Mouse (Mus musculus) regulatory T cell (primary cell): Measurements from ENCODE around the gene St5.

Source experiments
- in situ Hi-C: fragments of 300-600 bp; cut with MboI, MseI; formaldehyde crosslinking; loops from one replicate; pipeline ENCODE4 v1.15.1; 2025; ENCODE audit warnings: high pct_unique_total_duplicates

St5 gene

DNA sequence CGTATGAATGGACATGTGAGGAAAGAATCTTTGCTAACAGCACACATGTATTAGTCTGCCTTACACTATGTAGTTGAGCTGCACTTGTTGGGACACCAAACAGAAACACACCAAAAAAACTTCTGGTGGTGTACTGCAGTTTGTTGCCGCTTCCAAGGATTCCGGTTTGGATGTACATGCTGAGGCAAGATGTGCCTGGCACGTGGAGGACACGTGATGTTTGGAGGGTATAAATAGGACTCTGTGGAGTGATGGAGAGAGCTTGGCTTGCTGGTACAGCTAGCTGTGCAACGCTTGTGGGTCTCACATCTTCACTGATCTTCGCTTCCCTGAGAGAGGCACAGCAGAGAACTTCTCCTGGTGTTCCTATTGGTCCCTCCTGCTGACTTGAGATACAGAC is 129.2 kb downstream of the St5 start:
- in situ Hi-C loops, result no loop called here

DNA sequence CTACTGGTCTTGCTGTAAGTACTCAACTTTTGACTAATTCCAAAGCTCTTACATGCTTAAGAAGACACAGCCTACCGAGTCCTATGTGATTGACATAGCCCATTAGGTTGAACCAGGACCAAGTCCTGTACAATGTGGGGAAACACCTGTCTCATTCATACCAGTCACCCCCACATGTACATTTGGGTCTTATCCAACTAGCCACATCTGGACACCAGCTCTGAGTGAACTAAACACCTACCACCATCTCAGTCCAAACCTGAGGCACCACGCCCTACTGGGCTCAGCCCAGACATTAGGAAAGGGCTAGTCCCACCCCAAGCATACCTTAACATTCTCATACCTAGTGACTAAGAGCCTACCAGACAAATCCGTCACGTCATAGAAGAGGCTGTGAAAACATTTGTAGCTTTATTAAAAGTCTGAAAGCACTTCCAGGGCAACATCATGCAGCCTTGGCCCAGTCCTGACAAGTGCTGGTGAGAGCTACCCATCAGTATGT is 135.0 kb downstream of the St5 start:
- in situ Hi-C loops, result no loop called here

DNA sequence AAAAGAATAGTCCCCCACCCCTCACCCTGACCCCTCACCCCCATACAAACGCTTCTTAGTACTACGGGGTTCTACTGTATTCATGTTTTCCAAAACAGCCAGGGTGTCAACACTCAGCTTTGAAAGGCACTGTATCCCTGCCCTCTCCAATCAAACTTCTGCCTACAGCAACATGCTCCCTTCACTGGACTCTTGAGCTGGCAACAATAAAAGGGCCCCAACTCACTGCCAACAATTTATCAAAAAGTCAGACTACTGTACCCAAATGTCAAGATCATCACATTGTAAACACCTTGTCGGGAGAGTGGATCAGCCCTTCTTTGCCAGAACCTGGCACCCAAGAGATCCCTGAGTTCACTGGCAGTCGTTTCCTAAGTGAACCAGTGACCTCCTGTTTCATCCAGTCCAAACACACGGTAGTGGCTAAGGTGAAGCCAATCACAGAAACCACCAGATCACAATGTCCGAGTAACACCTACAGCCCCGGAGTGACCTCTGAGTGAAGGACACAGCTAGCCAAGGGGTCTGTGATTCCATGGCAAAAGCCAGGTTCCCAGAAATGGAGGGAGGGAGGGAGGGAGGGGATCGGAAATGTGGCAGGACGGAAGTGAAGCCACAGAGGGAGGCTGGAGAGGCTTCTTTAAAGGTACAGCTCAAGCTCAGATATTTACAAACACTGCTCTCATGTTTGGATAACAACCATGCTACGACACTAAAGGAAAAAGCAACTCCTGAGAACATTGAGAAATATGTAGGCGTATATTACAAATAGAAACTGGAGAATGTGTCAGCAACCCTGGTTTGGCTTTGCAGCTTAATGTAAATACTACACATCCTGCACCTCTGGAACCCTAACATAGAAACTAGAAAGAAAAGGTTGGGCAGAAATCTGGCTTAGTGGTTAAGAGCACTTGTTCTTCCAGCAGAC is 136.3 kb downstream of the St5 start:
- in situ Hi-C loops, result no loop called here

DNA sequence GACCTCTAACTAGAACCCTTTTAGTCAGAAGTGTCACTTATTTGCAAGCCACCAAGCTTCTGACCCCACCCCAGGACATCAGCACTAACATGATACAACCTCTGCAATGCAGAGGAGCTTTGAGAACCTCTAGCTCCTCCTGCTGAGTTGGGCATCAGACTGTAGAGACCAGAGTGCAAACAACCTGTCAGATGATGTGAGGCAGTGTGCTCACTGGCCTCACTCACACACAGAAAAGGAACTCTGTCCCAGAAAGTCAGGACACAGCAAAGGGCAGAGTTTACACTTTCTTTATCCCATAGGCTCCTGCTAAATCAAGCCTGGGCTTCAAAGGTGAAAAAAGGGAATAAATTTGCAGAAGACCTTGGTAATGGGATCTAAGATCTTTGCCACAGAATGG is 137.1 kb downstream of the St5 start:
- in situ Hi-C loops, result no loop called here

DNA sequence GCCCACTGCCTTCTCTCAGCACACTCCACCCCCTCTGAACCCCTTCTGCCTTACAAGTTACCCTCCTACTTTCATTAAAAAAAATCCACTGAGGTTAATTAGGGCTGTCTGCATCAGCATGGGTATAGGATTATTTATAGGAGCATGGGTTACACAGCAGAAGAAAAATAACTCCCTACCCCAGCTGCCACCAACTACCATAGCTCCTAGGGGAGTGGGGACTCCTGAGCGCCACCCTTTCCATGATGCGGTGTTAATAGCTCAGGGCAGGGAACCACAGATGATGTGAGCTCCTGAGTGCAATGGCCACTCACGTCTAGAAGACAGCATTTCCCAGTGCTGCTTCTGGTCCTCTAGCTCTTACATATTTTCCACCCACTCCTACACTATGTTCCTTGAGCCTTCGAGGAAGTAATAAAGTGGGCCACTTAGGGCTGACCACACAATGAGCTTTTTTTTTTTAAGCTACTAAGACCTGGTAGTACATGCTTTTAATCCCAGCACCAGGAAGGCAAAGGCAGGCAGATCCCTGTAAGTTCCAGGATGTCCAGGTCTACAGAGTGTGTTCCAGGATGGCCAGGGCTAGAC is 139.5 kb downstream of the St5 start:
- in situ Hi-C loops, result no loop called here

DNA sequence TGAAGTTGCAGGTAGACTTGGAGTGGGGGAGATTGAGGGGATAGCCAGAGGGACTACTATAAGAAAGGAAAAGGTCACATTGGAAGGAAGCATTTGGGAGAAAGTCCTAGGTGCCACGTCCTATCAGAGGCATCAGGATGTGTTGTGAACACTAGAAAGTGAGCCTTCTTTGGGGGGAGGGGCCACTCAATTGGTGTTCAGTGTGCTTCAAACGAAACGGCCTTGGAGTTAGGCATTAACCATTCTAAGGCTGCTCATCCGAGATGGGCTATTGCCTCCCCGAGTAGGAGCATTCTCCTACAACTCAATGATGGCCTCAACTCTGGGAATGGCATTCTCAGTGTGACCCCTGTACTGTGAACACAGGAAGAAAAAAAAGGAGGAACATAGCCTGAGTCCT is 140.7 kb downstream of the St5 start:
- in situ Hi-C loops, result no loop called here

DNA sequence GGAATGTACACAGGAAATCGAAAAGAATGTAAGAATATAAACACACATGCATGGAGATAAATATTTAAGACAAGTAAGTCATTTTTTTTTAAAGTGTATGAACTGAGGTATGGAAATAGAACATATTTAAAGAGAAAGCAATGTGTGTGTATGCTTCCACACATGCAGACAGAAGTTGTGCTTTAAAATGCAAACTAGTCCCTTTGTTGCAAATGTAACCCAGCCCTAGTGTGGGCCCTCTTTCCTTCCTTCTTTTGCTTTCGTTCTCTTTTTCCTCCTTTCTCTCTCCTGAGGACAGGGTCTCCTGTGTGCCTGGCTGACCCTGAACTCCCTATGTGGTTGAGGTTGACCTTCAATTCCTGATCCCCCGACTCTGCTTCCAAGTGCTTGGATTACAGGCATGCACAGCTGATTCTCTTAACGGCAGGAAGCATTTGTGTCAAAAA is 141.2 kb downstream of the St5 start:
- in situ Hi-C loops, result no loop called here

DNA sequence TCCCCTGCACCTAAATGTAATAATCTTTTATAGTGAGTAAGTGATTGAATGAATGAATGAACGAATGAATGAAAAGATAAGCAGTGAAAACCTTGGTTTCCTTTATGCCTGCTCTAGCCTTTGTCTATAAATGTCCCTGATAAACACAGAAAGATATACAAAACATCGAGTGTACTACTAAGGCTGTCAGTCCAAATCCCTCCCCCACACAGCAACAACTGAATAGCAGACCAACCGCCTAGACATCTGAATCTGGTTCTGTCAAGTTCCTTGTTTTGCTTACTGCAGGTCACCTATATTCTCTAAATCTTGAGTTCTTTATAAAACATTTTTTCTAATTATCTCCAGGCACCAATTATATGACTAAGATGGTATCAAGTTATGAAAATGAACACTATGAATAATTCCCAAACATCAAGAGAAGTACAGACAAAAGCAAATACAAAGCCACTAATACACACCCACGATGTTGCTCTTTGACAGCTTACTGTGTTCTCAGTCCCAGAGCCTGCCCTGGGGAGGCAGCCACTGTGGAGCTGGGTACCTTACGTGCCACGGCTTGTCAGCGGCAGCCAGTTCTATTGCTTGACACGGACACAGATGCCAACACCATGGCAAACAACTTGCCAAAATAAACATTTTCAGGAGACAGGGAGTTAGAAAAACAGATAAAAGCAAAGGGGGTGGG is 141.8 kb downstream of the St5 start:
- in situ Hi-C loops, result no loop called here

DNA sequence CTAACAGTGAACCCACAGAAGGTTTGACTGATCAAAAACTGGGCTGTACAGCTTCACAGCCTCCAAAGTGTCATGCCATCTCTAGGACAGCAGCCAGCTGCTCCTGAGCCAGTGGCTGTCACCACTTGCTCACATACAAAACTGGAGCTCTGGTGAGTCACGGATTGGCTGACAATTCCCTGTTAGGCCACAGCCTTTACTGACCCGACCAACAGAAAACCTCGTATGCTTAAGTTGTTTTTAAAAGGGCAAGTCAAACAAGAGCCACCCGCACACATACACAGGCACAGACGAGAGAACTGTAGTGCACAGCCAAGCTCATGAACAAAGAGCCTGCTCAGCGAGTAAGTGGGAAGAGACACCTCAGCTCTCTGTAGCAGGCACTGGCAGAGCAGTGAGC is 143.9 kb downstream of the St5 start:
- in situ Hi-C loops, result no loop called here

DNA sequence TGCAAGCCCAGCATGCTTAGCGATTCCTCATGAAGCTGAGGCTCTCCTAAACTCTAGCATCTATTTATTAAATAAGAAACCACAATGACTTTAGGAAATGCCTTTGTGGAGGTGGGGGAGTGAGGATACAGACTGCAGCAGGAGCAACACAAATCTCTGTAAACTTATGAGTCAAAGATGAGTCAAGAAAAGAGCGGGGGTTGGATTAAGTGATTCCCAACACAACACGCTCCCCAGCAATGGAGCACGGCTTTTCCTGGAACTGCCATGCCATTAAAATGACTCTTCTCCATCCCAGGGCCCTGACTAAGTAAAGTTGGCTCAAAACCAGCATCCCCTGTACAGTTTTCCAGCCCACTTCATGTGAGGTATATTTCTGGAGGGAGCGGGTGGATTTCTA is 156.7 kb downstream of the St5 start:
- in situ Hi-C loops, result no loop called here

DNA sequence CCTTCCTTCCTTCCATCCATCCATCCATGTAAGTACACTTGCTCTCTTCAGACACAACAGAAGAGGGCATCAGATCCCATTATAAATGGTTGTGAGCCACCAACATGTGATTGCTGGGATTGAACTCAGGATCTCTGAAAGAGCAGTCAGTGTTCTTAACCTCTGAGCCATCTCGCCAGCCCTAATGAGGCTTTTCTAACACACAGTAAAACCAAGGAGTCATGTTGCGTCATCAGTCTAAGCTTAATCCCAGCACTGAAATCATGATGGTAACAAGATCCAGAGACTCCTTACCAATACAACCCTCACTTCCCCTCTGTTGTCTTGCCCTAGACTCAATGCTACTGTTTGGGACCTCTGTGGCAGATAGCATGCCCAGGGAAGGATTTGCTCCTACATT is 157.2 kb downstream of the St5 start:
- in situ Hi-C loops, result no loop called here

DNA sequence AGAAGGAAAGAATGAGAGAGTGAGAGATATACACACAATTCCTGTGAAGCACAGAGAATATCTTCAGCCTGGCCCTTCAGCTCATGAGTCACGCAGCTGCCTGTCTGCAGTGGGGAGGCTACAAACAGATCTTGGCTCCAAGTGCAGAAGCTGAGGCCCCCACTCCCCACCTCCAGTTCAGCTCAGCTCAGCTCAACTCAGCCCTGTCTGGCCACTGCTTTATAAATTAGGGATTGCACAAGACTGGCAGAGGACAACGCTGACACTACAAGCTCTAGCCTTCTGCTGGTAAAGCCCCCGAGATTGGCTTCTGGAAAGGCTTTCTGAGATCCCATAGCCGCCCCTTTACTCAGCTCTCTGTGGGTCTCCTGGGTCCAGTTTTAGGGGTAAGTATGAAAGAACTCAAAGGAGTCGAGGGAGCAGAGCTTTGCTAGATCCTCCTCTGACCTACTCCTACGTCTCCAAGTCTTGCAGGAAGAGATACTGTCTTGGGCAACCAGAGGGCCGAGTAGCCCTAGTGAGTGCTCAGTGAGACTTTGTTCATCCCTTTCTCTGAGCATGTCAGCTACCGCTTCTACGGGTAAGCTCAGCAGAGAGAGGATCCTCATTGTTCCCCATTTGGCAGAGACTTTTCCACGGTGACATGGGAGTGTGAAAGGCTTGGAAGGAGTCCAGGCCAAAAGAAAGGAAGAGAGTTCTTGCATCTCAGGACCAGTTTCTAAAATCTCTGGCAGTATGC is 158.0 kb downstream of the St5 start:
- in situ Hi-C loops, result no loop called here

DNA sequence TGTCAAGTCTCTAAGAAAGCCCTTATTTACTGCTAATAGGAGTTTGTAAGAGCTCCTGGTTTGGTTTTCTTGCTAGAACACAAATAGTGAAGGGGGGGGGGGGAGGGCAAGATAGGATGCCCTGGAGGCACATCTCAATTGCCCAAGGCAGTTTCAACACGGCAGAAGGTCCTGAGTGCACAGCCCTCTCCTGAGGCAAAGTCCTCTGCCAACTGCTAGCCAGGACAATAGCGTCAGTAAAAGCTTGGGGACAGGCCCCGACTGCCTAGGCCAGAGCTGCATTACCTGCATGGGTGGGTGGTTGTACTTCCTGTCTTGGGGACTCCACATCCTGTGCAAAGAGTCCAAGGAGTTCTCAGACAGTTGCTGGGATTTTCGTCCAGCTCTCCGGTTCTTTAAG is 158.6 kb downstream of the St5 start:
- in situ Hi-C loops, result no loop called here

DNA sequence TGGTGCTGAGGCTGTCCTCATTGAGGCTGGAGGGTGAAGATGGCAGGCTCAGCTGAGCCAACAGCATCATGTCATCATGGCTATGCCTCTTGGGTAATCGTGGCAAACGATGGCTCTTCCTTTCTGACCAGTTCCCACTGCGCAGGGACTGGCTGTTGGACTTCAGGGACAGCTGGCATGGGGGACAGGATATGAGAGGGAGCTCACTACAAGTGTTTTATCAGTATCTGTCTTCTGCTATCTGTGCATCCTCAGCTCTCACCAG is 161.1 kb downstream of the St5 start:
- in situ Hi-C loops, result no loop called here

DNA sequence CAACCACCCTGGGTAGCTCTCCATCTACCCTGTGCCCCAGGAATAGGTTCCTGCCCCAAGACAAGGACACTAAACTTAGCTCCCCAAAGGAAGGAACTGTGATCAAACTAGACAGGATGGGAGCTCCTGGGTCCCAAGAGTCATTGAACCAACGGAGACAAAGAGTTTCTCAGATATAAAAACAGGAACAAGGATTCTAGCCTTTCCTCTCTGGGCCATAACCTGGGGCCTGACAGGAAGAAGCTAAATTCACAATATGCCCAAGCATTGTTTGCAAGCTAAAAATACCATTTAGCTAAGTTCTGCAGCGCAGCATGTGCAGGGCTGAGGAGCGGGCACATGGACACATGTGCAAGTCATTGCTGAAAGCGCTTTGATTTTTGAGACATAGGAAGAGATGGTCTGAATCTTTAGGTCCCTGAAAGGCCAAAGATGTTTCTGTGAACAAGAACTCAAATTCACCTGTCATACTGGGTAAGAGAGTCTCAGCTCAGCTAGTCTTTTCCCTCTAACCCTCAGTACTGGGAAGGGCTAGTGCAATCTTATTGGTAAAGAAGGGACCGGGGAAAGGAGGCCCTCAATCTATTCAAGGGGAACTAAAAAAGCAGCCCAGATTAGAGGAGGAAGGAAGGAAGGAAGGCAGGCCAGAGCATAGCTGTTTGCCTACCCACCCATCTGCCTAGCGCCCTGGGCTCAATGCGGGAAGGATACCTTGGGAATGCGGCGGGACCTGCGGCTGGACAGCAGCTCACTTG is 161.6 kb downstream of the St5 start:
- in situ Hi-C loops, result no loop called here

DNA sequence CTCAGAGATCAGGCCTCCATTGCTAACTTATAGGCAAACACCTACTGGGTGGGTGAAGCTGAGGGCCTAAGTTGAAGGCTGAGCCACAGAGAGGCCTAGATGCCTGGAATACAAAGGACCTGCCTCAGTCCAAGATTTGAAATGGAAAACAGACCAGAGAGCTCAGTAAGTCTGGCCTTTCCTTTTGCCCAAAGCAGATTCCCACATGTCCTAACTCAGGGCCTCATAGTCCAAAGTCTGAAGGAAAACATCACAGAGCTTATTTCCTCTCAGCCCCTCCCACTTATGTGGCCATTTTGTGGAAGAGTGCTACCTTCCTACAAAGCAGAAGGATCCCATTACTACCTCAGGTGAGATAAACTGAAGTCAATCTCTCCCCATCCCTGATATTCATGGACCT is 162.5 kb downstream of the St5 start:
- in situ Hi-C loops, result no loop called here

DNA sequence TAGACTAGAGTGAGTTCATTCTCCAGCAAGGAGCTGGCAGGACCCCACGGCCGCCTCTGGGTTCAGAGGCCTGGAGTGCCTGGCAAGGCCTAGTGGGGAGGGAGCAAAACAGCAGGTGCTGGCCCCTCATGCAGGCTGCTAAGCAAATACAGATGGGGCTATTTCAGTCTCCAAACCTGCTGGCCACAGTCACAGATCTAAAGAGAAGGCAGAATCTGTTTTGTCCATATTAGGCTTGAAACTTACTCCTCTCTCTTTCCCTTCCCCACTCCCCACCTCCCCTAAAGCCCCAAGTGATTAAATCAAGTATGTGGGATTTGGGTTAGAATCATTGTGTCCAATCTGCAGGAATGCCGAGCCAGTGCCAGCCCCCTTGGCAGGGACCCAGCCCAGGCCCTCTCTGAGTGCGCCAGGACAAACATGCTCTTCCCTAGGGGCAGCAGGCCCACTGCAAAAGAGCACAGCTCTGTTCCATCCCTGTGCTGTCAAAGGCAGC is 166.9 kb downstream of the St5 start:
- in situ Hi-C loops, result no loop called here

DNA sequence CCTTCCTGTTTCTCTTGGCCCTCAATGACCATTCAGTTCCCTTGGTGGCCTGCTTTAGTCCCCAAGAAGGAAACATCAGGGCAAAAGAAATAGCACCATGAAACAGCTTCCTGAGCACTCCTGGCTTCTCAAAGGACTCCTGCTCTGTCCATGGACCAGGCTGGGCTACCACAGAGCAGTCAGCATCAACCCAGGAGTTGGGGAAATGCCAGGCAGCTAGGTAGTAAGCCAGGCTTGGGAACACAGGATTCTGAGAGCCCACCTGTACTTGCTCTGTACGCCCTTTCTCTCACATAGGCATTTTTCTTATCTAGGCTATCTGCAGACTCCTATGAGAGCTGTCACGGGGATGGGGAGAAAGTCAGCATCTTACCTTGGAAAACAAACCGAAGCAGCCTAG is 168.5 kb downstream of the St5 start:
- in situ Hi-C loops, result no loop called here

DNA sequence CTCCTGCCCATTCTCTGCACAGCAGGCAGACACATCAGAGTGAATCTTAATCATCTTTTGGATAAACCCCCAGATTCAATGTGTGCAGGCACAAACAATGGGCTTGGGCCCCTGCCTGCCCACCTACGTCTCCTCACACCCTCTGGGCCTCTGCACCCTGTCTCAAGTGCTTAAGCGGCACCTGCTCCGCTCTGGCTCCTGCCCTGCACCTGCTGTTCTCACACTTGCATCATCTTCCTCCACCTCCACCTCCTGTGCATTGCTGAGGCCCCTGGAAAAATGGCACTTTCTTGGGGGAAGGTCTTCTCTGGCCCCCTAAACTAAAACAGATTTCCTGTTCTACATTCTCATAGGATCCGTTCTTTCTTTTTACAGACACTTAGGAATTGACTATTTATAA is 169.5 kb downstream of the St5 start:
- in situ Hi-C loops, result no loop called here

DNA sequence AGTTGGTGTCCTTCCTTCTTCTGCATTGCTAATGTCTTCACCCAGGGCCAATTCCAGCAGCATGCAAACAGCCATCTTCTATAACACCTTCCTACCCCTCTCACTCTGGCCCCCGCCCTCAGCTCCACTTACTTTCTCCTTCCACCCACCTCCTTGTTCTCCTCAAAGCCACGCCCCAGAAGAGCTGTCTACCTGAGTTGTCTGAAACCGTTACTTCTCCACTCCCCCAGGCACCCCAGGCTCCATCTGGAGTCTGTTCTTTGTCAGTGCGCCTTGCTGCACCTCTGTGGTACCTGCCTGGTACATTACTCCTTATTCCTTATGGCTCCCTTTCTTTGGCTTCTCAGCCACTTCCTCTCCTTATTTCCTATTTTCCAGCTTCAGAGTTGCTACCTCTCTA is 170.3 kb downstream of the St5 start:
- in situ Hi-C loops, result no loop called here

DNA sequence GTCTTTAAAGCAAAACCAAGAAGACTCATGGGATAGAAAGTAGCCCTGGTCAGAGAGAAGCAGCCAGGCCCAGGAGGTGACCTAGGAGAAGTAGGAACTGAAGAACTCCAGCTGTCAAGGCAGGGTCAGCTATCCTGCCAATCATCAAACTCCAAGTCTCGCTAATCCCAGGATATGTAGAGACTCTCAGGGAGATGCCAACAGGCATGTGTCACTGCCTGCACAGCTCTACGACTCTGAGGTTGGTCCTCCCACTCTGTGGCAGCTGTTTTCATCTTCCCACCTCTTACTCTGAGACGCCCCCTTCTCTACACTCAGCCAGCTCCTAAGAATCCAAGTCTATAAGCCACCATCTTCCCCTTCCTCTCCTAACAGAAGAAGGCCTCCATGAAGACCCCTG is 170.7 kb downstream of the St5 start:
- in situ Hi-C loops, result no loop called here
